Mouse (Mus musculus) stomach, postnatal 0 days (tissue): ENCODE data around the gene Krtap4-13. TPM values are rescaled to one million over a fixed set of nuclear protein-coding genes. Genes with fewer than 3 reads are reported as not detected.
"Not testable (repeated sequence)": the region's sequence is repeated elsewhere in the genome, so short reads cannot be mapped to it uniquely, and the experiment has no call there.

Experiments used
- ATAC-seq: fragments of 200-750 bp; cut with Nextera tagmentation; 2 replicates; pipeline ENCODE4 v1.8.0; 2017; ENCODE audit not compliant: low FRiP score, low TSS enrichment
- DNase-seq: peaks from one replicate; pipeline ENCODE4 v3.0.0-alpha.2; 2016; ENCODE audit warnings: low spot score
- H3K27ac ChIP-seq: fragments of 300-500 bp; sonication (generic); replicated peaks from 2 replicates; pipeline ENCODE4 v1.5.1; 2014; ENCODE audit warnings: mild to moderate bottlenecking, control low read depth
- H3K27me3 ChIP-seq: fragments of 300-500 bp; sonication (generic); 2 replicates; pipeline ENCODE4 v1.6.1; 2014; ENCODE audit warnings: low read length; ENCODE audit not compliant: control insufficient read depth, insufficient read depth
- H3K36me3 ChIP-seq: fragments of 300-500 bp; sonication (generic); 2 replicates; pipeline ENCODE4 v1.6.1; 2014; ENCODE audit warnings: low read length, mixed read lengths; ENCODE audit not compliant: control insufficient read depth, insufficient read depth
- H3K4me1 ChIP-seq: fragments of 300-500 bp; sonication (generic); replicated peaks from 2 replicates; pipeline ENCODE4 v1.6.1; 2014; ENCODE audit warnings: antibody characterized with exemption; ENCODE audit not compliant: control insufficient read depth, insufficient read depth
- H3K4me2 ChIP-seq: fragments of 300-500 bp; sonication (generic); replicated peaks from 2 replicates; pipeline ENCODE4 v1.6.1; 2014; ENCODE audit warnings: low read depth, mild to moderate bottlenecking, control low read depth, moderate library complexity
- H3K4me3 ChIP-seq: fragments of 300-500 bp; sonication (generic); 2 replicates; pipeline ENCODE4 v1.5.1; 2014; ENCODE audit warnings: low read depth, low read length, control low read depth
- H3K9ac ChIP-seq: fragments of 300-500 bp; sonication (generic); 2 replicates; pipeline ENCODE4 v1.6.1; 2014; ENCODE audit warnings: mild to moderate bottlenecking, low read length, control low read depth, mixed read lengths
- H3K9me3 ChIP-seq: fragments of 300-500 bp; sonication (generic); 2 replicates; pipeline ENCODE4 v1.6.1; 2016; ENCODE audit warnings: low read length; ENCODE audit not compliant: control insufficient read depth
- CTCF ChIP-seq: IDR thresholded peaks from 2 replicates; pipeline ENCODE4 v1.5.1; 2016; ENCODE audit warnings: antibody characterized with exemption, low read depth, mild to moderate bottlenecking, moderate library complexity
- EP300 ChIP-seq: optimal IDR thresholded peaks from 2 replicates; pipeline ENCODE3; 2016; ENCODE audit warnings: antibody characterized with exemption
- WGBS: fragments of 180-500 bp; shearing (Covaris S2); extraction: QIAGEN DNeasy Blood & Tissue Kit; methylation state at CpG from one replicate; pipeline ENCODE4 v1.1.7; 2014; 5-methylcytosine and 5-hydroxymethylcytosine counted together
- polyA plus RNA-seq: library from polyadenylated mRNA; unstranded; fragments of >200 nt; fragmentation: Nextera tagmentation; extraction: Ambion mirVana; gene quantifications from 2 replicates; pipeline ENCODE4 v1.2.1, GENCODE M21; 2015

Krtap4-13 gene
- polyA plus RNA-seq, result not detected in 2 replicates

DNA sequence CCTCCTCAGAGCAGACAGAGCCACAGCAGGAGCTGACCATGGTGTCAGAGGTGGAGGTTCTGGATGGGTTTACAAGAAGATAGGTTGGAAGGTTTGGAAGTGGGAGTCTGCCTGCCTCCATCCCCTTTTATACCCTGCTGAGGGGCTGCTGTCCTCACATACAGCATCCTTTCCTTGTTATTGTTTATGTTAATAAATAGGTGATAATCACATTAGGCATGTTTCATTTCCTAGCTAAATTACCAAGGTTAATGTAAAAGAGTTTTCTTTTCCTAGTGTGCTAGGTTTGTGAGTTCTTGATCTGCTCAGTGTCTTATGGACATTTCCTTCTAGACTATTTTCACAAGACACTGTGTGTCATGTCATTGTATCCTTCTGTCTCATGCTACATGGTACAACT, at the start of gene Krtap4-13:
TSS of gene Krtap4-13 (minus strand) at position 101 of the 400 bp plus-strand sequence.
- not testable (repeated sequence) for H3K4me1 ChIP-seq, H3K9me3 ChIP-seq, H3K27me3 ChIP-seq

DNA sequence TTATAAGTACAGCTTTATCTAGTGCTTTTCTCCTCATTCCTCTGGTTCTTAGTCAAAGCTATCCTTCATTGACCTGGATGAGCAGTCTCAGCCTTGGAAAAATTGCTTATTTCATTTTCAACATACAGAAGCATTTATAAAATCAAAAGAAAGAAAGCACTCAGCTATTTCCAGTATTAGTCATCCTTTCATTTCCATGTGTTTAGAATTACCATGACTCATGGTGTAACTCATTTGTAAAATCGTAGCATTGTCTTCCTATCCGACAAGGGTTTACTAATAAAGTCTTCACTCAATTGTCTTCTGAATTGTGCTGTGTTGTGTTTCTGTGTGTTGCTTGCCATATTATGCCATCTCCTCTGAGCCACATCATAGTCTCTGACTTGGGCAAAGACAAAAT, 49.1 kb upstream of the Krtap4-13 start:
- no peak overlapping the region for H3K4me2 ChIP-seq
- H3K9me3 ChIP-seq, result no peaks in the 10 kb centered on the region
- H3K27ac ChIP-seq, result no peak overlapping the region
- no peak for ATAC-seq
- H3K9ac ChIP-seq, result no peak overlapping the region
- H3K4me3 ChIP-seq, result no peak overlapping the region
- H3K27me3 ChIP-seq, result no peaks in the 10 kb centered on the region
- WGBS, result 38% methylated on average over 2 of the region's 2 CpGs
- H3K36me3 ChIP-seq, result no peaks in the 10 kb centered on the region
- no peaks in the 10 kb centered on the region for H3K4me1 ChIP-seq
- no peak for DNase-seq
- no peak for TF ChIP-seq EP300

More for the DNA sequence above, at the start of gene Krtap4-13:
- H3K36me3 ChIP-seq, H3K4me2 ChIP-seq, H3K27ac ChIP-seq, DNase-seq, ATAC-seq, H3K4me3 ChIP-seq, H3K9ac ChIP-seq: not testable (repeated sequence)

DNA sequence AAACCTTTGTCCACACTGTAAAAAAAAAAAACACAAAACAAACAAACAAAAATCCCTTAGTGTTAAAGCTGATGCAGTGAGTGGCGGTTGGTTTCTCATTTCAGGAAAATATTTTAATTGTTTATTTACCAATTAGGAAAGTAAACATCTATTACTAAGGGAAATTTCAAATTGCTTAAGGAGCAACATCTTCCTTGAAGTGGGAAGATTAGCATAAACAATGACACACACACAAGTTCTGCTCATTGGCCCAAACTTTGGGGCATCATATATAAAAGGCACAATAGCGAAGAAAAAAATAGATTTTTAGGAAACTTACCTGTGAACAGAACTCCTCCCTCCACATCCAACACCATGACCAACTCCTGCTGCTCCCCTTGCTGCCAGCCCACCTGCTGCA, 47.9 kb upstream of the Krtap4-13 start, which contains the start of gene Gm11568:
TSS of gene Gm11568 (plus strand) at position 301 of the 400 bp plus-strand sequence.
- TF ChIP-seq CTCF (no peak), EP300 (no peak)
- 80% methylated on average over 2 of the region's 2 CpGs for WGBS
- Histone ChIP-seq H3K27ac (no peak within 1 kb of the TSS), H3K4me3 (no peak within 1 kb of the TSS), H3K9ac (no peak within 1 kb of the TSS), H3K36me3 (no peaks in the 10 kb centered on the region), H3K4me1 (no peaks in the 10 kb centered on the region), H3K4me2 (no peak within 1 kb of the TSS), H3K27me3 (no peaks in the 10 kb centered on the region), H3K9me3 (no peaks in the 10 kb centered on the region)
- no peak for ATAC-seq
- DNase-seq, result no peak

DNA sequence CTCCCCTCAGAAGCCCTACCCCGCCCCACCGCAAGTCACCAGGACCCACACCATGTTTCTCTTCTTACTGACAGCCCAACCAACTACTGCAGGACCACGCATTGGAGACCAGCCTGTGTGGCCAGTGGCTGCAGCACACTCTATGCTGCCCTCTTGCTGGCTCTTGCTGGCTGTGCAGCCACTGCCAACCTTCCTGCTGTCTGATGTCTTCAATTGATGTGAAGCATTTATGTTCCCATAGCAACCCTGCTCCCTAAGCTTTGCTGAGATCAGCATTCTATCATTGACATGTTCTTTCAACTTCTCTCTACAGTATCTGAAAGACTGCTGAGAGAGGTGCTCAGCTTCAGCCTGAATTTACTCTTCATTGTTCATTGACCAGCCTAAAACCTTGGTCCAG, 44.4 kb upstream of the Krtap4-13 start:
- Histone ChIP-seq H3K4me1 (no peaks in the 10 kb centered on the region), H3K36me3 (no peaks in the 10 kb centered on the region), H3K27ac (no peak overlapping the region), H3K9ac (no peak overlapping the region), H3K4me2 (no peak overlapping the region), H3K27me3 (no peaks in the 10 kb centered on the region), H3K9me3 (no peaks in the 10 kb centered on the region), H3K4me3 (no peak overlapping the region)
- TF ChIP-seq CTCF (peak; percentile 64), EP300 (no peak)
- DNase-seq (peak; percentile 19), ATAC-seq (no peak)
- 55% methylated on average over 3 of the region's 3 CpGs for WGBS

DNA sequence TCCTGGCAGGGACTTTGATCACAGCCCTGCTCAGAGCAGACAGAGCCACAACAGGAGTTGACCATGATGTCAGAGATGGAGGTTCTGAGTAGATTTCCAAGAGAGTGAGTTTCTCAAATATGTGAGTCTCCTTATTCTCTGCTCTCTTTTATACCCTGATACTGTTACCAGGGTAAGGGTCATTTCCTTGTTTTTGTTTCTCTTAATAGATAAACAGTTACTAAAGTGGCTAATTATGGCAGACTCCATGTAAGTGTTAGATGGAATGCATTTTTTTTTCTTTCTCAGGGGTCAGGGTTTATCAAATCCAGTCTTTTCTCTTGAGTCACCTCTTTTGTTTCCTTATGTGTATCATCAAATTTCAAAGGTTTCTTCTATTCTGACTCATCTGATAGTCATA, 41.8 kb upstream of the Krtap4-13 start, which contains the start of gene Krtap4-16:
TSS of gene Krtap4-16 (minus strand) at position 101 of the 400 bp plus-strand sequence.
- Histone ChIP-seq H3K9ac (no peak within 1 kb of the TSS), H3K36me3 (no peaks in the 10 kb centered on the region), H3K27me3 (no peaks in the 10 kb centered on the region), H3K9me3 (no peaks in the 10 kb centered on the region), H3K4me2 (no peak within 1 kb of the TSS), H3K27ac (no peak within 1 kb of the TSS), H3K4me1 (no peaks in the 10 kb centered on the region), H3K4me3 (no peak within 1 kb of the TSS)
- TF ChIP-seq EP300 (no peak), CTCF (no peak)
- DNase-seq, result no peak
- no peak for ATAC-seq

DNA sequence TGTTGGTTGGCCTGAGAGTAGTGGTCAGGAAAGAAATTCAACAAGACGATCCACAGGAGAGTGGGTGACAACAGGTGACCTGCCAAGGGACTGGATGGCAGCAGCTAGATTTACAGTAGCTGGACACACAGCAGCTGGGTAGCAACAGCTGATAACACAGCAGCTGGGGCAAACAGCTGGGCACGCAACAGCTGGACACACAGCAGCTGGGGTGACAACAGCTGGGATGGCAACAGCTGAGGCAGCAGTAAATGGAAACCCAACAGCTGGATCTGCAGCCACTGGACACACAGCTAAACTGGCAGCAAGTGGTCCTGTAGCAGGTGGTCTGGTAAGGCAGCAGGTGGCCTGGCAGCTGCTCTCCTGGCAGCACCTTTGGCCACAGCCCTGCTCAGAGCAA, 37.1 kb upstream of the Krtap4-13 start:
- no peaks in the 10 kb centered on the region for H3K27me3 ChIP-seq
- H3K27ac ChIP-seq, result no peak overlapping the region
- 81% methylated on average over 2 of the region's 2 CpGs for WGBS
- TF ChIP-seq CTCF (no peak), EP300 (no peak)
- no peaks in the 10 kb centered on the region for H3K4me1 ChIP-seq
- no peaks in the 10 kb centered on the region for H3K36me3 ChIP-seq
- H3K9ac ChIP-seq, result no peak overlapping the region
- ATAC-seq (no peak), DNase-seq (no peak)
- H3K4me2 ChIP-seq, result no peak overlapping the region
- H3K4me3 ChIP-seq, result no peak overlapping the region
- no peaks in the 10 kb centered on the region for H3K9me3 ChIP-seq
